Mouse (Mus musculus) heart, embryonic 11.5 days (tissue): Measurements from ENCODE around the gene Shkbp1. TPM values are rescaled to one million over a fixed set of nuclear protein-coding genes. Genes with fewer than 3 reads are reported as not detected.

ENCODE experiments used
- ATAC-seq: fragments of 200-750 bp; cut with Nextera tagmentation; replicated peaks from 2 replicates; pipeline ENCODE4 v1.8.0; 2017; ENCODE audit warnings: moderate library complexity; ENCODE audit not compliant: insufficient number of reproducible peaks, low FRiP score, low TSS enrichment
- H3K27ac ChIP-seq: fragments of 300-500 bp; sonication (generic); 2 replicates; pipeline ENCODE4 v1.5.1; 2014; ENCODE audit warnings: mild to moderate bottlenecking, low read depth, low read length
- H3K27me3 ChIP-seq: fragments of 300-500 bp; sonication (generic); 2 replicates; pipeline ENCODE4 v1.6.1; 2014; ENCODE audit warnings: mild to moderate bottlenecking, low read length, mixed read lengths; ENCODE audit not compliant: control insufficient read depth, insufficient read depth
- H3K36me3 ChIP-seq: fragments of 300-500 bp; sonication (generic); 2 replicates; pipeline ENCODE4 v1.6.1; 2014; ENCODE audit warnings: mild to moderate bottlenecking, low read length, moderate library complexity, mixed read lengths; ENCODE audit not compliant: control insufficient read depth, insufficient read depth
- H3K4me1 ChIP-seq: fragments of 300-500 bp; sonication (generic); 2 replicates; pipeline ENCODE4 v1.6.1; 2014; ENCODE audit warnings: low read length; ENCODE audit not compliant: control insufficient read depth, insufficient read depth
- H3K4me2 ChIP-seq: fragments of 300-500 bp; sonication (generic); 2 replicates; pipeline ENCODE4 v1.6.1; 2014; ENCODE audit warnings: mild to moderate bottlenecking, moderate library complexity
- H3K4me3 ChIP-seq: fragments of 300-500 bp; sonication (generic); 2 replicates; pipeline ENCODE4 v1.5.1; 2014; ENCODE audit warnings: low read depth, low read length
- H3K9ac ChIP-seq: fragments of 300-500 bp; sonication (generic); 2 replicates; pipeline ENCODE4 v1.6.1; 2014; ENCODE audit warnings: mild to moderate bottlenecking, low read depth, low read length, moderate library complexity
- H3K9me3 ChIP-seq: fragments of 300-500 bp; sonication (generic); replicated peaks from 2 replicates; pipeline ENCODE4 v1.6.1; 2016; ENCODE audit warnings: low read length; ENCODE audit not compliant: control insufficient read depth
- WGBS: fragments of 180-500 bp; shearing (Covaris S2); extraction: QIAGEN DNeasy Blood & Tissue Kit; methylation state at CpG from one replicate; pipeline ENCODE4 v1.1.7; 2014; ENCODE audit not compliant: insufficient replicate concordance; 5-methylcytosine and 5-hydroxymethylcytosine counted together
- polyA plus RNA-seq: library from polyadenylated mRNA; unstranded; fragments of >200 nt; fragmentation: Nextera tagmentation; extraction: Ambion mirVana; gene quantifications from 2 replicates; pipeline ENCODE4 v1.2.1, GENCODE M21; 2014

The Shkbp1 gene
- polyA plus RNA-seq, 1 experiment from 2014 or later = 34.1 TPM

GRCm38 (mm10) chr7:27345444-27345843 is 10.4 kb downstream of the Shkbp1 start:
- no peak; the same call in 1 of the 2 replicates for ATAC-seq
- WGBS = 14% methylated on average over 6 of the region's 6 CpGs
- H3K9ac ChIP-seq = no peak overlapping the region
- H3K36me3 ChIP-seq = peaks cover 10% of the 10 kb centered on the region
- no peak overlapping the region for H3K4me3 ChIP-seq
- no peak overlapping the region for H3K27ac ChIP-seq
- no peaks in the 10 kb centered on the region for H3K27me3 ChIP-seq
- H3K4me1 ChIP-seq = no peaks in the 10 kb centered on the region
- no peaks in the 10 kb centered on the region for H3K9me3 ChIP-seq
- no peak overlapping the region for H3K4me2 ChIP-seq

GRCm38 (mm10) chr7:27342595-27342994 is 13.2 kb downstream of the Shkbp1 start:
- Histone ChIP-seq H3K27ac (no peak overlapping the region), H3K4me2 (no peak overlapping the region), H3K4me1 (no peaks in the 10 kb centered on the region), H3K9me3 (no peaks in the 10 kb centered on the region), H3K4me3 (no peak overlapping the region), H3K36me3 (peaks cover 3% of the 10 kb centered on the region; the same call in 1 of the 2 replicates), H3K9ac (no peak overlapping the region), H3K27me3 (peaks cover 17% of the 10 kb centered on the region)
- 37% methylated on average over 4 of the region's 4 CpGs for WGBS
- ATAC-seq = no peak

- ATAC-seq = no peak
- Histone ChIP-seq H3K4me3 (no peak overlapping the region), H3K27me3 (peaks cover 44% of the 10 kb centered on the region), H3K27ac (no peak overlapping the region), H3K4me1 (no peaks in the 10 kb centered on the region), H3K4me2 (no peak overlapping the region), H3K9me3 (no peaks in the 10 kb centered on the region), H3K36me3 (peaks cover under 1% of the 10 kb centered on the region; the same call in 1 of the 2 replicates), H3K9ac (no peak overlapping the region)
- WGBS = 44% methylated on average over 7 of the region's 7 CpGs
Observed at GRCm38 (mm10) chr7:27339519-27339918, 16.3 kb downstream of the Shkbp1 start.

- no peak overlapping the region for H3K9ac ChIP-seq
- ATAC-seq = no peak
- H3K4me3 ChIP-seq = no peak overlapping the region
- no peaks in the 10 kb centered on the region for H3K9me3 ChIP-seq
- 62% methylated on average over 4 of the region's 4 CpGs for WGBS
- H3K27ac ChIP-seq = no peak overlapping the region
- no peaks in the 10 kb centered on the region for H3K36me3 ChIP-seq
- peaks cover 3% of the 10 kb centered on the region; the same call in 1 of the 2 replicates for H3K4me1 ChIP-seq
- H3K27me3 ChIP-seq = peaks cover 48% of the 10 kb centered on the region
- H3K4me2 ChIP-seq = no peak overlapping the region
Observed at GRCm38 (mm10) chr7:27339114-27339513, 16.7 kb downstream of the Shkbp1 start.

GRCm38 (mm10) chr7:27337175-27337853 is 18.5 kb downstream of the Shkbp1 start, which contains the start of gene Ltbp4:
Ltbp4 (minus strand) TSS chr7:27337692.
- Histone ChIP-seq H3K9ac (peak within 1 kb of the TSS; percentile 59), H3K4me1 (peaks cover 15% of the 10 kb centered on the region), H3K36me3 (no peaks in the 10 kb centered on the region), H3K4me3 (peak within 1 kb of the TSS; percentile 47), H3K9me3 (no peaks in the 10 kb centered on the region), H3K27me3 (peaks cover 66% of the 10 kb centered on the region), H3K4me2 (peak within 1 kb of the TSS; percentile 80), H3K27ac (no peak within 1 kb of the TSS)
- ATAC-seq = 0 out of 2 replicates have a peak, but pooled peaks have one; percentile 16
- WGBS = 2% methylated on average over 35 of the region's 36 CpGs

GRCm38 (mm10) chr7:27335928-27336823 is 19.6 kb downstream of the Shkbp1 start:
- Histone ChIP-seq H3K4me2 (peak overlapping the region; percentile 80), H3K27me3 (peaks cover 74% of the 10 kb centered on the region), H3K9ac (peak overlapping the region; percentile 59; the same call in 1 of the 2 replicates), H3K4me1 (peaks cover 17% of the 10 kb centered on the region), H3K27ac (no peak overlapping the region), H3K36me3 (no peaks in the 10 kb centered on the region), H3K4me3 (peak overlapping the region; percentile 47), H3K9me3 (no peaks in the 10 kb centered on the region)
- WGBS = under 1% methylated on average over 47 of the region's 47 CpGs
- peak; percentile 67 for ATAC-seq

GRCm38 (mm10) chr7:27335011-27335720 is 20.7 kb downstream of the Shkbp1 start:
- WGBS = 51% methylated on average over 15 of the region's 15 CpGs
- H3K9ac ChIP-seq = 0 out of 2 replicates have a peak overlapping the region, but pooled peaks have one; percentile 28
- H3K4me1 ChIP-seq = peaks cover 25% of the 10 kb centered on the region
- peak overlapping the region; percentile 35; the same call in 1 of the 2 replicates for H3K27ac ChIP-seq
- no peaks in the 10 kb centered on the region for H3K9me3 ChIP-seq
- no peak for ATAC-seq
- peaks cover 84% of the 10 kb centered on the region for H3K27me3 ChIP-seq
- peak overlapping the region; percentile 53 for H3K4me3 ChIP-seq
- no peaks in the 10 kb centered on the region for H3K36me3 ChIP-seq
- H3K4me2 ChIP-seq = peak overlapping the region; percentile 86

- Histone ChIP-seq H3K27me3 (peaks cover 91% of the 10 kb centered on the region), H3K4me1 (peaks cover 28% of the 10 kb centered on the region), H3K9ac (0 out of 2 replicates have a peak overlapping the region, but pooled peaks have one; percentile 12), H3K27ac (peak overlapping the region; percentile 66), H3K36me3 (no peaks in the 10 kb centered on the region), H3K9me3 (no peaks in the 10 kb centered on the region), H3K4me3 (peak overlapping the region; percentile 53), H3K4me2 (peak overlapping the region; percentile 86)
- ATAC-seq = 0 out of 2 replicates have a peak, but pooled peaks have one; percentile 11
- 1% methylated on average over 32 of the region's 32 CpGs for WGBS
Observed at GRCm38 (mm10) chr7:27334405-27334911, 21.4 kb downstream of the Shkbp1 start.
